Mouse (Mus musculus) stomach, postnatal 0 days (tissue): Measurements from ENCODE around the gene Gadl1.

ENCODE experiments used
- CTCF ChIP-seq: IDR thresholded peaks from 2 replicates; pipeline ENCODE4 v1.5.1; 2016; ENCODE audit warnings: antibody characterized with exemption, low read depth, mild to moderate bottlenecking, moderate library complexity
- EP300 ChIP-seq: optimal IDR thresholded peaks from 2 replicates; pipeline ENCODE3; 2016; ENCODE audit warnings: antibody characterized with exemption

- TF ChIP-seq CTCF (no peak), EP300 (no peak)
Observed at GRCm38 (mm10) chr9:115908325-115908724, 930 bp upstream of the Gadl1 start.
